Mouse (Mus musculus): ENCODE measurements around the gene Nrap.

DNA sequence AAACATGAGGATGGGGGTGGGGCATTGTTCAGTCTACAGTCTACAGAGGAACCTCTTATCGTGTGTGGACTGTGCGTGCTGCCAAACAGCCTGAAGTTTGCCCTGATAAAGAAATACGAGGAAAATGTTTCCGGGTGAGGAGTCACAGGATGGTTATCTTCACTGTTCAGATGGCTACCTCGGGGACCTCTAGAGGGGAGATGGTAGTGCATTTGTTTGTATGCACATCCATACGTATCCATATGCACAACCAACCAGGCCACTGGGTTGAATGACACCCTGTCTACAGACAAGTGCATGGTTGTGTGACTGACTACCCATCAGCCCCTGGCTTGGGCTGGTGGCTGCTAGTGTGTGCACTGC is 49.2 kb upstream of the Nrap start:
- TF ChIP-seq GATA1 (IDR thresholded peaks at IDR 0.05; ENCODE audit: low read length) (peak; percentile 73), TAL1 (IDR thresholded peaks at IDR 0.05; ENCODE audit: low read length) (peak; percentile 63)
